Comparison of ENCODE assay signal across 29 mouse cellular contexts in the genomic region with DNA sequence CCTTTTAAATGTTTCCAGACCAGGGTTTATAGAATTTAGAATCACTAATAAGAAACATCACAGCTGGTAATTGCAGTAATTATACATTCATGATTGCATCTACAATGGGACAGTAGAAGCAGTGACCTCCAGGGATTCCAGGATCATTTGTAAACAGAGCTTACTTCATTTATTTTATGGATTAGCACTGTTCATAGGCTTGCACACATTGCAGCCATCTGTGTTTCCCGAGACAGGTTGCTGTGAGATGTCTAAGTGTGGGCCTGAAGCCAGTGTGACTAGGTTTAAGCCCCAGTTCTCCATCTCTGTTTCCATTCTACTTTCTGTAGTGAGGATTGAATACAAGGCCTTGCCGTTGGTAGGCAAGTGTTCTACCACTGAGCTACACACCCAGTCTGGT.
DNase-seq lines count a peak whose midpoint lies in the region; ATAC-seq and TF ChIP-seq lines count a peak whose summit lies in the region.
"Had no signal": no experiment of that assay in that cellular context is flagged by ENCODE, and none has a peak within 500 bp of the region (broad histone marks: within the 10 kb centered on the region; RNA-seq: fewer than 3 reads in every experiment).

No protein-coding gene starts in this region.

- no peaks in the 10 kb centered on the region for H3K4me1 ChIP-seq in hindbrain, embryonic 13.5 days (replicated peaks)
- H3K4me1 ChIP-seq in hindbrain, embryonic 10.5 days (replicated peaks), result no peaks in the 10 kb centered on the region
- H3K4me1 ChIP-seq in midbrain, embryonic 13.5 days (replicated peaks), result no peaks in the 10 kb centered on the region
- H3K4me1 ChIP-seq in midbrain, embryonic 10.5 days, result no peaks in the 10 kb centered on the region
- no peaks in the 10 kb centered on the region for H3K4me1 ChIP-seq in neural tube, embryonic 14.5 days (ENCODE audit: control insufficient read depth, insufficient read depth, low read length)
- H3K4me1 ChIP-seq: embryonic facial prominence, embryonic 13.5 days; embryonic facial prominence, embryonic 15.5 days; forebrain, embryonic 10.5 days; forebrain, embryonic 12.5 days had no signal

- H3K9me3 ChIP-seq in hindbrain, embryonic 13.5 days, result no peaks in the 10 kb centered on the region
- no peaks in the 10 kb centered on the region for H3K9me3 ChIP-seq in hindbrain, embryonic 10.5 days
- no peaks in the 10 kb centered on the region for H3K9me3 ChIP-seq in midbrain, embryonic 13.5 days
- no peaks in the 10 kb centered on the region for H3K9me3 ChIP-seq in midbrain, embryonic 10.5 days (replicated peaks)
- no peaks in the 10 kb centered on the region for H3K9me3 ChIP-seq in neural tube, embryonic 14.5 days (ENCODE audit: control insufficient read depth, low read length)
- H3K9me3 ChIP-seq: embryonic facial prominence, embryonic 13.5 days; embryonic facial prominence, embryonic 15.5 days; forebrain, embryonic 10.5 days; forebrain, embryonic 12.5 days; G1E had no signal

- no peak overlapping the region for H3K27ac ChIP-seq in hindbrain, embryonic 13.5 days
- H3K27ac ChIP-seq in hindbrain, embryonic 10.5 days, result no peak overlapping the region
- H3K27ac ChIP-seq in midbrain, embryonic 13.5 days, result no peak overlapping the region
- no peak overlapping the region for H3K27ac ChIP-seq in midbrain, embryonic 10.5 days (replicated peaks)
- no peak overlapping the region for H3K27ac ChIP-seq in neural tube, embryonic 14.5 days (ENCODE audit: low read depth, low read length)
- H3K27ac ChIP-seq in left cerebral cortex, adult 2 months, result no peak overlapping the region
- H3K27ac ChIP-seq: embryonic facial prominence, embryonic 13.5 days; embryonic facial prominence, embryonic 15.5 days; forebrain, embryonic 10.5 days; forebrain, embryonic 12.5 days had no signal

- no peak for TF ChIP-seq CTCF in left cerebral cortex, adult 2 months (IDR thresholded peaks at IDR 0.05)

- intact Hi-C loops in left cerebral cortex, adult 2 months (cut with DNase I), result no loop called here

- H3K36me3 ChIP-seq in hindbrain, embryonic 13.5 days, result no peaks in the 10 kb centered on the region
- H3K36me3 ChIP-seq in hindbrain, embryonic 10.5 days, result no peaks in the 10 kb centered on the region
- no peaks in the 10 kb centered on the region for H3K36me3 ChIP-seq in midbrain, embryonic 13.5 days
- H3K36me3 ChIP-seq in midbrain, embryonic 10.5 days, result no peaks in the 10 kb centered on the region
- no peaks in the 10 kb centered on the region for H3K36me3 ChIP-seq in neural tube, embryonic 14.5 days (ENCODE audit: control insufficient read depth, insufficient read depth, low read length)
- H3K36me3 ChIP-seq: embryonic facial prominence, embryonic 13.5 days; embryonic facial prominence, embryonic 15.5 days; forebrain, embryonic 10.5 days; forebrain, embryonic 12.5 days; G1E had no signal

- ATAC-seq in hindbrain, embryonic 13.5 days (ENCODE audit: low FRiP score), result peak; percentile 69; the same call in 1 of the 2 replicates
- ATAC-seq in midbrain, embryonic 13.5 days, result 0 out of 2 replicates have a peak, but pooled peaks have one; percentile 48
- ATAC-seq in neural tube, embryonic 14.5 days (ENCODE audit: low read depth), result peak; percentile 68; the same call in 1 of the 2 replicates
- ATAC-seq: activated CD4-positive, CD25-positive, alpha-beta regulatory T cell, adult 4 months; CD4-positive, CD25-positive, alpha-beta regulatory T cell, adult 4 months; forebrain, embryonic 14.5 days; Patski had no signal

- H3K4me2 ChIP-seq in hindbrain, embryonic 13.5 days, result no peak overlapping the region
- no peak overlapping the region for H3K4me2 ChIP-seq in midbrain, embryonic 13.5 days (replicated peaks)
- H3K4me2 ChIP-seq in neural tube, embryonic 14.5 days (ENCODE audit: low read depth, low read length), result no peak overlapping the region
- H3K4me2 ChIP-seq: embryonic facial prominence, embryonic 13.5 days; embryonic facial prominence, embryonic 15.5 days; forebrain, embryonic 12.5 days had no signal

- whole genome bisulfite sequencing in hindbrain, embryonic 13.5 days, result 74% methylated on average over 2 of the region's 2 CpGs
- WGBS in hindbrain, embryonic 10.5 days, result 81% methylated on average over 2 of the region's 2 CpGs
- 80% methylated on average over 2 of the region's 2 CpGs for whole genome bisulfite sequencing in midbrain, embryonic 13.5 days
- WGBS in midbrain, embryonic 10.5 days, result 90% methylated on average over 2 of the region's 2 CpGs
- WGBS in neural tube, embryonic 14.5 days, result 69% methylated on average over 2 of the region's 2 CpGs

- H3K9ac ChIP-seq in hindbrain, embryonic 13.5 days, result no peak overlapping the region
- H3K9ac ChIP-seq in midbrain, embryonic 13.5 days (replicated peaks), result no peak overlapping the region
- H3K9ac ChIP-seq in neural tube, embryonic 14.5 days (replicated peaks; ENCODE audit: low read depth, low read length), result no peak overlapping the region
- H3K9ac ChIP-seq: embryonic facial prominence, embryonic 13.5 days; embryonic facial prominence, embryonic 15.5 days; forebrain, embryonic 12.5 days had no signal

- H3K4me3 ChIP-seq in hindbrain, embryonic 13.5 days, result no peak overlapping the region
- H3K4me3 ChIP-seq in hindbrain, embryonic 10.5 days, result no peak overlapping the region
- H3K4me3 ChIP-seq in midbrain, embryonic 13.5 days (replicated peaks), result no peak overlapping the region
- no peak overlapping the region for H3K4me3 ChIP-seq in midbrain, embryonic 10.5 days
- no peak overlapping the region for H3K4me3 ChIP-seq in neural tube, embryonic 14.5 days (ENCODE audit: low read depth, low read length)
- H3K4me3 ChIP-seq in left cerebral cortex, adult 2 months, result no peak overlapping the region
- H3K4me3 ChIP-seq: embryonic facial prominence, embryonic 13.5 days; embryonic facial prominence, embryonic 15.5 days; erythroblast, embryonic 14.5 days; forebrain, embryonic 10.5 days; forebrain, embryonic 12.5 days had no signal

- DNase-seq in hindbrain, embryonic 10.5 days (ENCODE audit: low spot score), result no peak
- DNase-seq in midbrain, embryonic 10.5 days (ENCODE audit: low spot score), result no peak
- no peak for DNase-seq in neural tube, embryonic 10.5 days (ENCODE audit: extremely low spot score, low spot score)
- no peak for DNase-seq in left cerebral cortex, adult 2 months (ENCODE audit: extremely low spot score in 1 of 2, low spot score in 2 of 2)
- DNase-seq: adrenal gland, adult 8-10 months; adrenal gland, postnatal 14 days; adrenal gland, postnatal 36 days; B cell, adult 2 months; cerebellum, adult 11 months; cerebellum, adult 18-20 months; cerebellum, adult 8-10 months; cerebellum, adult 9-11 months; cerebellum, postnatal 14 days; cerebellum, postnatal 36 days; embryo, embryonic 11 days had no signal

- H3K27me3 ChIP-seq in hindbrain, embryonic 13.5 days, result no peaks in the 10 kb centered on the region
- H3K27me3 ChIP-seq in hindbrain, embryonic 10.5 days (ENCODE audit: insufficient read depth, poor library complexity, severe bottlenecking), result no peaks in the 10 kb centered on the region
- H3K27me3 ChIP-seq in midbrain, embryonic 13.5 days, result no peaks in the 10 kb centered on the region
- no peaks in the 10 kb centered on the region for H3K27me3 ChIP-seq in midbrain, embryonic 10.5 days (ENCODE audit: low read depth, poor library complexity, severe bottlenecking)
- H3K27me3 ChIP-seq in neural tube, embryonic 14.5 days (ENCODE audit: control insufficient read depth, insufficient read depth, low read length), result no peaks in the 10 kb centered on the region
- H3K27me3 ChIP-seq: CH12.LX; embryonic facial prominence, embryonic 13.5 days; embryonic facial prominence, embryonic 15.5 days; forebrain, embryonic 12.5 days; Patski had no signal
